Mouse (Mus musculus) retina, postnatal 7 days (tissue): ENCODE measurements around the gene Eddm3b.

Experiments
- DNase-seq: peaks from one replicate; pipeline ENCODE4 v3.0.0-alpha.2; 2012; ENCODE audit warnings: low read depth, low spot score

The Eddm3b gene

GRCm38 (mm10) chr14:51113916-51114560 lies at the start of gene Eddm3b:
Eddm3b (plus strand) TSS chr14:51114426.
- DNase-seq: no peak

GRCm38 (mm10) chr14:51068956-51069355 lies 45.3 kb upstream of the Eddm3b start:
- no peak for DNase-seq

GRCm38 (mm10) chr14:51069617-51070016 lies 44.6 kb upstream of the Eddm3b start:
- DNase-seq: no peak

GRCm38 (mm10) chr14:51074335-51074734 lies 39.9 kb upstream of the Eddm3b start, which contains the start of gene Olfr750:
Olfr750 (minus strand) TSS chr14:51074435.
- DNase-seq: no peak

GRCm38 (mm10) chr14:51079180-51079579 lies 35.0 kb upstream of the Eddm3b start:
- no peak for DNase-seq

GRCm38 (mm10) chr14:51081035-51081434 lies 33.2 kb upstream of the Eddm3b start:
- DNase-seq: no peak

- no peak for DNase-seq
These were observed 31.3 kb upstream of the Eddm3b start for GRCm38 (mm10) chr14:51082599-51083581.

GRCm38 (mm10) chr14:51083805-51084204 lies 30.4 kb upstream of the Eddm3b start:
- DNase-seq: no peak

- DNase-seq: no peak
These were observed 29.1 kb upstream of the Eddm3b start for GRCm38 (mm10) chr14:51085086-51085485.

GRCm38 (mm10) chr14:51085911-51086310 lies 28.3 kb upstream of the Eddm3b start:
- no peak for DNase-seq

- no peak for DNase-seq
These were observed 26.5 kb upstream of the Eddm3b start for GRCm38 (mm10) chr14:51087762-51088161.

- DNase-seq: no peak
These were observed 25.9 kb upstream of the Eddm3b start for GRCm38 (mm10) chr14:51088166-51088969.

GRCm38 (mm10) chr14:51088970-51089673 lies 25.1 kb upstream of the Eddm3b start:
- peak; percentile 95 for DNase-seq

- no peak for DNase-seq
These were observed 24.6 kb upstream of the Eddm3b start for GRCm38 (mm10) chr14:51089674-51090076.

GRCm38 (mm10) chr14:51090077-51090781 lies 24.0 kb upstream of the Eddm3b start:
- DNase-seq: no peak

- DNase-seq: no peak
These were observed 23.0 kb upstream of the Eddm3b start, which contains the start of the genes Rnase4 and Ang for GRCm38 (mm10) chr14:51090921-51091900. Rnase4 (plus strand) TSS chr14:51091077. Ang (plus strand) TSS chr14:51091150.

- no peak for DNase-seq
These were observed 22.1 kb upstream of the Eddm3b start for GRCm38 (mm10) chr14:51092073-51092620.

- DNase-seq: no peak
These were observed 20.7 kb upstream of the Eddm3b start for GRCm38 (mm10) chr14:51093496-51093895.
